Mouse (Mus musculus) layer of hippocampus, adult 11-12 months (tissue): ENCODE data around the gene Zfp972.
"Not testable (repeated sequence)": the region's sequence is repeated elsewhere in the genome, so short reads cannot be mapped to it uniquely, and the experiment has no call there.

ENCODE experiments used
- DNase-seq: peaks from one replicate; pipeline ENCODE4 v3.0.0; 2022; ENCODE audit warnings: low spot score

Gene Zfp972

DNA sequence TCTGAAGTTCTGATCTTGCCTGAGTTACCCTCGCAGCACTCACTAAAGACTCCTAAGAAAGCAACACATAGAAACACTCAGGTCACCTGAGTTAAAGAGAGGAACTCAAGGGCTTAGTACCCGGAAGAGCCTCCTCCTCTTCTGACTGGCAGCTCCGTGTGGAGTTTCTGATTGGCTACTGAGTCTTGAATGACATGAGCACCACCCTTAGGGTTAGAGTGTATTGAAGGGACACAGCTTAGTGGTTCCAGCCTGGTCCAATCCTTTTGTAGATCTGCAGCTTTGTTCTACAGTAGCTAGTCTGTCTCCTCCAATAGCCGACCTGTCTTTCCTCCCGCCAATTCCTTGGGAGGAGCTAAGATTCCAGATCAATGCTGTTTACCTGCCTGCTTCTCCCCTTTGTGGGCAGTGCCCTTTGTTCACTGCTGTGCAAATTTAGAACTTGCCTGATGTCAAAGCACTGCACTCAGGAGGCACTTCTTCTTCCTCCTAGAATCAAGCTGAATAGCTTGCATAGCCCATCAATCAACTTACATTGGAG lies at the start of gene Zfp972:
TSS of gene Zfp972 (minus strand) at position 51 of the 541 bp plus-strand sequence.
- DNase-seq = not testable (repeated sequence)

DNA sequence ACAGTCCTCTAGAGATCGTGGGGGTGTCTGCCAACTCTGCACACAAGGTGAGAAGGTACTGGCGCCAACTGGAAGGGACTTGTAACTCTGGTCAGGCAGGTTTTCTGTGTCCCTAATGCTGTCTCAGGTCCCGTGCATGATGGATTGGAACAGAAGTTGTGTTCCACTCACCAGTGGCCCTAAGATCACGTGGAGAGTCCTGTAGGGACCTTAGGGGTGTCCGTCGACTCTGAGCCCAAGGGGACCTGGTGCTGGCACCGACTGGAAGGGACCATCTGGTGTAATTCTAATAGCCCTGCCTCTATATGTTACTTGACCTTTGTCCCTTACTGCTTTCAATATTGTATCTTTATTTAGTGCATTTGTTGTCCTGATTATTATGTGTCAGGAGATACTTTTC lies 49.4 kb upstream of the Zfp972 start:
- DNase-seq = not testable (repeated sequence)

DNA sequence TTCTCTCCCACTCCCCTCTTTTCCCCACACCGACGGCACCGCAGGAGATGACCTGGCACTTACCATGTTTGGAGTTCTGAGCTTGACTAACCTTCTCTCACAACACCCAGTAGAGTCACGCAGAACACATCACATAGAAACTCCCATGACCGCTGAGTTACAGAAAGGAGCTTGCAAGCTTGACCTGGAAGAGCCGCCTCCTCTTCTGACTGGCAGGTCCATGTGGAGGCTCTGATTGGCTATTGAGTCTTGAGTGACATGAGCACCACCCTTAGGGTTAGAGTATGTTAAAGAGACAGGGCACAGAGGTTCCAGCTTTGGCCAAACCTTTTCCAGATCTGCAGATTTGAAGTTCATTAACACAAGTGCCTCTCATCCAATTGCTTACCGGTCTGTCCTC lies 31.7 kb upstream of the Zfp972 start, which contains the start of gene Gm14326:
TSS of gene Gm14326 (minus strand) at position 153 of the 400 bp plus-strand sequence.
- DNase-seq = peak; percentile 95

DNA sequence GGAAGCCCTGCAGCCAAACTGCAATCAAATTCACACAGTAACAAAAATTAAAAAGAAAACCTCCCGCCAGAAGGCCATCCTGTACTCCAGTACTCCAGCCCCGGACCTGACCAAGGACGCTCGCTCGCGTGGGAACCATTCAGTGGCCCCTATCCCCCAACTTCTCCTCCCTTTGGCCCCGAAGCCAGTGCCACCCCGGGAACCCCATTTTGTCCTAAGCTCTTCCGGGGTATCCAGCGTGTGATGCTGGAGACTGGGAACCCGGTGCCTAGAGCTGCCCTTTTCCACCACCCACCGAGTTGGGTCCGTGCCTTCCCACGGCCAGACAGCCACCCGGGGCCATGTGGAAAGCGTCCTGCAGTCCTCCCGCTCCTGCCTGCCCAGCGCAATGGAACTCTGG lies 31.3 kb upstream of the Zfp972 start:
- peak; percentile 41 for DNase-seq

DNA sequence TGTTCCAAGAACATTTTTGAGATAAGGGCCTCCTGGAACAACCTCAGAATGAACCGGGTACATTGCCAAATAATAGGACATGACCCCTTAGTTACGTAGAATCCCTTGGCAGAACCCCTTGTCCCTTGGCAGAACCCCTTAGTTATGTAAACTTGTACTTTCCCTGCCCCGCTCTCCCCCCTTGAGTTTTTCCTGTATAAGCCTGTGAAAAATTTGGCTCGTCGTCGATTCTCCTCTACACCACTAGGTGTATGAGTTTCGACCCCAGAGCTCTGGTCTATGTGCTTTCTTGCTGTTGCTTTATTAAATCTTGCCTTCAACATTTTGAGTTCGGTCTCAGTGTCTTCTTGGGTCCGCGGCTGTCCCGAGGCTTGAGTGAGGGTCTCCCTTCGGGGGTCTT lies 22.1 kb downstream of the Zfp972 start:
- not testable (repeated sequence) for DNase-seq

DNA sequence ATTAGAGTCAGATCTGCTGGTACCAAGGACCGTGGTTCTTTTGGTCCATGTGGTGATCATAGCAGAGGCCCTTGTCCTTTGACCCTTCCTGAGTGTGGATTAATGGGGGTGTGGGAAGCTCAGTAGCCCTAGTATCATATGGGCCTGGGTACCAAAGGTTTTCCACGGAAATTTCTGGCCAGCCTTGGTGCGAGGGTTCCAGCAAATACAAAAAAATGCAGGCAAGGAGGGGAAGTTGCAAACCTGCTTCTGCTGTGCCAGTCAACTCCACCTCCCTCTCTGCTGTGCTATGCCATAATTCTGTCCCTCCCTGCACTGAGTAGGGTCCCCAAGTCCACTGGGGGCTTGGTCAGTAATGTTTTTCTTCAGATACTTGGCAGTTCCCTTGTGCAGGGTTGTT lies 27.2 kb downstream of the Zfp972 start:
- DNase-seq = not testable (repeated sequence)

DNA sequence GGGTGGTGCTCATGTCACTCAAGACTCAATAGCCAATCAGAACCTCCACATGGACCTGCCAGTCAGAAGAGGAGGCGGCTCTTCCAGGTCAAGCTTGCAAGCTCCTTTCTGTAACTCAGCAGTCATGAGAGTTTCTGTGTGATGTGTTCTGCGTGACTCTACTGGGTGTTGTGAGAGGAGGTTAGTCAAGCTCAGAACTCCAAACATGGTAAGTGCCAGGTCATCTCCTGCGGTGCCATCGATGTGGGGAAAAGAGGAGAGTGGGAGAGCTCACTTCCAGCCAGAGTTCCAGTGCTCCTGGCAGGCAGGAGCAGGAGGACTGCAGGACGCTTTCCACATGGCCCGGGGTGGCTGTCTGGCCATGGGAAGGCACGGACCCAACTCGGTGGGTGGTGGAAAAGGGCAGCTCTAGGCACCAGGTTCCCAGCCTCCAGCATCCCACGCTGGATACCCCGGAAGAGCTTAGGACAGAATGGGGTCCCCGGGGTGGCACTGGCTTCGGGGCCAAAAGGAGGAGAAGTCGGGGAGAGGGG lies 28.3 kb downstream of the Zfp972 start, which contains the start of gene Gm14327:
TSS of gene Gm14327 (plus strand) at position 51 of the 533 bp plus-strand sequence.
- DNase-seq = not testable (repeated sequence)

DNA sequence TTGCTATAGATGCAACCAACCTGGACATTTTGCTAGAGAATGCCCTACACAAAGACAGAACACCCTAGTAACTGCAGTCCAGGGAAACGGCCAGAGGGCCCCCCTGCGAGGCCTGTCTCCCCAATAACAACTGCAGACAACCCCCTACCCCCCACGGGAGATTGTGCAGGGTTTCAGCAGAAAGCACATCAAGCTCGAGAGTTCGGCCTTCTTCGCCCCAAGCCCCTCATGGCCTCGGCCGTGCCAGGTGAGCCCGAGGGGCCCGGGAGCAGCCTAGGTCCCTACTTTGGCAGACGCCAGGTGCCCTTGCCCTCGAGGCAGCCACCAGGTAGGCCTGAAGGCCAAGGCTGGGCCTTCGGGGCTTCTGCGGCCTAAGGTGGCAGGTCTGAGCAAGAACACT lies 37.7 kb downstream of the Zfp972 start:
- not testable (repeated sequence) for DNase-seq

DNA sequence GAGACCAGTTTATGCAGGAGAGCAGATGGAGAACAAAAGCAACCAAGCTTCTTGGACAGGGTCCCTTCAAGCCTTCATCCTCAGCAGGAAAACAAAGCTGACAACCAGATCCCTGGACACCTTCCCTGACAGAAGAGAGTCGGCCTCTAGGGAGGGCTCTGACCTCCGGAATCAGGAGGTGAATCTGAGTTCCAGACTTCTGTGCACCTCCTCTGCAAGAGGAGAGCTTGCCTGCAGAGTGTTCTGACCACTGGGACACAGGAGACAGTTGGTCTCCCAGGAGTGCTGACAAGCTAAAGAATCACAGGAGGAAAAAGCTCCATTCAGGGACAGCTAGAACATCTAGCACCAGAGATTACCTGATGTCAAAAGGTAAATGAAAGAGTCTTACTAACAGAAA lies 63.2 kb downstream of the Zfp972 start:
- DNase-seq = not testable (repeated sequence)
